ENCODE assay signal across 7 mouse cellular contexts in the genomic region with DNA sequence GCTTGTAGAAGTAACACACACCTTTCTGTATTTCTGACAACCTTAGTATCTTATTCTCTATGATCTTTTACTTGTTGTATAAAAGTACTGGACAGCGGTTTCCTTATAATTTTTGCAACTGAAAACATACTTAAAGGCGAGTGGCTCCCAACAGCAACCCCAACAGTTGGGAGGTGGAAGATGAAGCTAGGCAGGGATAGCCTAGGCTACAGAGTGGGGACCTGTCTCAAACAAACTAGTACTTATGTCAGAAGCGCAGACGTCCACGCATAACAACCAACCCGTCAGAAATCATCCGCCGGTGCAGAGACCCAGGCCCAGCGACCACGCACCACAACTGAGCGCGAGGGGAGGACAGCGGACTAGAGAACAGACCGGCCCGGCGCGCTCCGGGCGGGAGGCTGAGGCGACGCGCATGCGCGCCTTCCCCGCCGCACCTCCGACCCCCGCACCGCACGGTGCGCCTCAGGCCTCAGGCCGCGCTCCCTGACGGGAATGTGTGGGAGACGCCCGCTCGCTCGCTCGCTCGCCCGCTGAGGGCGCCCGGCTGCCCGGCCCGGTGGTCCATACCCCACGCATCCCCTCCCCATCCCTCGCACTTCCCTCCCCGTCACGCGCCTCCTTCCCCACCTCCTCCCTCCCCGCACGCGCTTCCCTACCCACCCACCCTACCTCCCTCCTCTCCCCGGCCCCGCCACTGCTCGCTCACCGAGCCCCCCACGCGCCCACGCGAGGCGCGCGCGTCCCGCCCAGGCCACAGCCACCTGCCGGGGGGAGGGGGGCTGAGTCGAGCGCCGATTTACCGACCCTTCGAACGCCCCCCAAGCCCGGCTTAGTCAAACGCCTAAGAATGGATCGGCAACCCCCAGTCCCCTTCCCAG. TPM values are rescaled to one million over a fixed set of nuclear protein-coding genes. Genes with fewer than 3 reads are reported as not detected.
DNase-seq lines count a peak whose midpoint lies in the region; ATAC-seq and TF ChIP-seq lines count a peak whose summit lies in the region.

Gene Hfm1, minus strand, starts transcription at position 834 of the 881 bp plus-strand sequence.

- no peaks in the 10 kb centered on the region for H3K4me1 ChIP-seq in intestine, postnatal 0 days (replicated peaks; ENCODE audit: control insufficient read depth, insufficient read depth, low read length)
- H3K4me1 ChIP-seq in limb, embryonic 10.5 days: peaks cover 7% of the 10 kb centered on the region; the same call in 1 of the 2 replicates
- H3K4me1 ChIP-seq in midbrain, embryonic 11.5 days (ENCODE audit: control insufficient read depth, insufficient read depth, low read length): peaks cover 2% of the 10 kb centered on the region; the same call in 1 of the 2 replicates

- WGBS in intestine, postnatal 0 days: 2% methylated on average over 65 of the region's 76 CpGs
- WGBS in limb, embryonic 10.5 days: 1% methylated on average over 70 of the region's 76 CpGs
- WGBS in midbrain, embryonic 11.5 days: 2% methylated on average over 45 of the region's 76 CpGs

- H3K27ac ChIP-seq in intestine, postnatal 0 days (ENCODE audit: low read depth, low read length): no peak within 1 kb of the TSS
- peak within 1 kb of the TSS; percentile 95 for H3K27ac ChIP-seq in limb, embryonic 10.5 days
- peak within 1 kb of the TSS; percentile 50; the same call in 1 of the 2 replicates for H3K27ac ChIP-seq in midbrain, embryonic 11.5 days (ENCODE audit: low read depth, low read length)

- peak within 1 kb of the TSS; percentile 85 for H3K4me2 ChIP-seq in intestine, postnatal 0 days (replicated peaks; ENCODE audit: low read depth)
- peak within 1 kb of the TSS; percentile 54 for H3K4me2 ChIP-seq in midbrain, embryonic 11.5 days

- H3K27me3 ChIP-seq in intestine, postnatal 0 days (replicated peaks; ENCODE audit: control insufficient read depth, insufficient read depth, low read length): no peaks in the 10 kb centered on the region
- H3K27me3 ChIP-seq in limb, embryonic 10.5 days (ENCODE audit: low read depth, poor library complexity, severe bottlenecking): no peaks in the 10 kb centered on the region
- H3K27me3 ChIP-seq in midbrain, embryonic 11.5 days (ENCODE audit: control insufficient read depth, insufficient read depth, low read length): no peaks in the 10 kb centered on the region

- TF ChIP-seq CTCF in intestine, postnatal 0 days (IDR thresholded peaks at IDR 0.05; ENCODE audit: low read depth): no peak

- DNase-seq in adrenal gland, postnatal 36 days: peak; percentile 58 to 74
- peak; percentile 46 for DNase-seq in gastrocnemius, postnatal 10 days
- peak; percentile 81 for DNase-seq in limb, embryonic 10.5 days (ENCODE audit: low spot score)
- peak; percentile 98 for DNase-seq in midbrain, embryonic 11.5 days (ENCODE audit: low spot score, missing footprints)
- DNase-seq in spleen, postnatal 10 days (ENCODE audit: low spot score in 2 of 2): peak; percentile 28 to 58

- H3K9me3 ChIP-seq in intestine, postnatal 0 days (ENCODE audit: control insufficient read depth): no peaks in the 10 kb centered on the region
- no peaks in the 10 kb centered on the region for H3K9me3 ChIP-seq in limb, embryonic 10.5 days (replicated peaks)
- H3K9me3 ChIP-seq in midbrain, embryonic 11.5 days (ENCODE audit: control insufficient read depth, low read length): no peaks in the 10 kb centered on the region

- peak within 1 kb of the TSS; percentile 49 for H3K4me3 ChIP-seq in intestine, postnatal 0 days (ENCODE audit: low read depth, low read length)
- H3K4me3 ChIP-seq in limb, embryonic 10.5 days: peak within 1 kb of the TSS; percentile 79
- peak within 1 kb of the TSS; percentile 67 for H3K4me3 ChIP-seq in midbrain, embryonic 11.5 days (ENCODE audit: low read depth, low read length)

- peak within 1 kb of the TSS; percentile 48 for H3K9ac ChIP-seq in intestine, postnatal 0 days (ENCODE audit: low read depth, low read length)
- H3K9ac ChIP-seq in midbrain, embryonic 11.5 days (ENCODE audit: low read length): peak within 1 kb of the TSS; percentile 76

- no peaks in the 10 kb centered on the region for H3K36me3 ChIP-seq in intestine, postnatal 0 days (ENCODE audit: control insufficient read depth, insufficient read depth)
- H3K36me3 ChIP-seq in limb, embryonic 10.5 days: 0 out of 2 replicates have a peak, but pooled peaks cover 4% of the 10 kb centered on the region
- H3K36me3 ChIP-seq in midbrain, embryonic 11.5 days (ENCODE audit: control insufficient read depth, insufficient read depth, low read length): no peaks in the 10 kb centered on the region

- peak; percentile 78 for ATAC-seq in common myeloid progenitor, adult 5-6 weeks (replicated peaks; ENCODE audit: low read depth, poor library complexity, severe bottlenecking)
- ATAC-seq in intestine, postnatal 0 days: peak; percentile 79
- peak; percentile 98 for ATAC-seq in midbrain, embryonic 11.5 days (ENCODE audit: low FRiP score)

RNA-seq across cellular contexts. Expression of gene Hfm1, which starts in this region (rescaled TPM):
- under 1 TPM; 0.13 to 0.33 TPM for total RNA-seq in adrenal gland, postnatal 36 days (2021)
- total RNA-seq in common myeloid progenitor, adult 5-6 weeks (2017): 0.69 TPM in 1 of 2 replicates, not detected in the other
- total RNA-seq in gastrocnemius, postnatal 10 days (2021): not detected
- polyA plus RNA-seq in intestine, postnatal 0 days (2015; fragmentation: Nextera tagmentation; extraction: Ambion mirVana): 0.16 and 0.27 TPM in 2 replicates
- polyA plus RNA-seq in limb, embryonic 10.5 days (2016; fragmentation: Nextera tagmentation; extraction: Ambion mirVana): 2.8 and 2.9 TPM in 2 replicates
- polyA plus RNA-seq in midbrain, embryonic 11.5 days (2014; fragmentation: Nextera tagmentation; extraction: Ambion mirVana): 5.4 and 6.2 TPM in 2 replicates

Comparison
In these comparisons a context has a peak if more than half of its experiments do, and no peak if none do; other contexts are left out.
1. Peak in DNase-seq in adrenal gland, postnatal 36 days; RNA of the gene not detected or under 1 TPM.
2. Peak in ATAC-seq in common myeloid progenitor, adult 5-6 weeks; RNA of the gene not detected or under 1 TPM.
3. Peak in DNase-seq in gastrocnemius, postnatal 10 days; RNA of the gene not detected or under 1 TPM.
4. Peak in ATAC-seq, H3K4me3 ChIP-seq, H3K9ac ChIP-seq and H3K4me2 ChIP-seq in intestine, postnatal 0 days; RNA of the gene not detected or under 1 TPM.
5. DNase-seq: peak in every context shown above with its lines; median percentile 98 in midbrain, embryonic 11.5 days; 81 in limb, embryonic 10.5 days; 66 in adrenal gland, postnatal 36 days; 46 in gastrocnemius, postnatal 10 days; 43 in spleen, postnatal 10 days.